Comparison of ENCODE assay signal across 11 mouse cellular contexts in the genomic region with DNA sequence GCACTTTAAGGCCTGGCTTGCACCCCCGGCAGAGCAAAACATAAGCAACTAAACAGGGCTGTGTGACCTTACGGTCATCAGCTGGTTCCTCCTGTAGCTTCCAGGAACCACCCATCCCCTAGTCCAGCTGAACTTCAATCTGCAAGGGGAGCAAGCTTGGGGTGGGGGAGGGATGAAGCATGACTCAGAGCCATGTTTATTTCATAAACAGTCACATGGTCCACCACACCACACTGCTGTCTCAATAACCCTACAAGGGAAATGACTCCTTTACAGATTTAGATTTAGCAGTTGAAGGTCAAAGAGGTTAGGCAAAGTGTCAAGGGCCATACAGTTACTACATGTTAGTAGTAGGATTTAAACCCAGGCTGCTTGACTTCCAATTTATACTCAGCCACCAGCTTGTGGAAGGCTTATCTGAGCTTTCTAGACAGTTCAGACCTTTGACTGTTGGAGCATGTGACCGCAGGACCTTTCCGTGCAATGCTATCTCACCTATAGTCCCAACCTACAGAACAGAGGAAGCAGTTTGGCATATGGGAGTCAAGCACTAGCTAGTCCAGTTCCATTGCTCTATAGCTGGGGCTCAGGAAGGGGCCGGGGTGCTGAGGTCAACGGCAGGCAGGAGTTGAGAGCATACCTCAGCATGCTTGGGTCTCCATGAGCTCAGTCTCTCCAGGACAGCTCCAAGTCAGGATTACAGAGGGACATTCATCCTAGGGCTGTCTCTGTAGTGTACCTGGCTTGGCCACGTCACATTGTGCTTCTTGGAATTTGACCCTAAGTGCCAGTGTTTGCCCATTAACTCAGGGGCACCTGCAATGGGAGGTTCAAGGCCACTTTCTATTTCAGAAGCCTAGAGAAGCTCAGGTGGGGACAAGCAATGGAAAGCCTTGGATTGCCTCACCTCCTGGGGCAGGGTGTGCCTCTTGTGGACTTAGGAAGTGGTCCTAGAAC. TPM values are rescaled to one million over a fixed set of nuclear protein-coding genes. Genes with fewer than 3 reads are reported as not detected.
DNase-seq lines count a peak whose midpoint lies in the region; ATAC-seq and TF ChIP-seq lines count a peak whose summit lies in the region.
"Had no signal": no experiment of that assay in that cellular context is flagged by ENCODE, and none has a peak within 500 bp of the region (broad histone marks: within the 10 kb centered on the region; RNA-seq: fewer than 3 reads in every experiment).

No protein-coding gene starts in this region.

- ATAC-seq in kidney, embryonic 14.5 days (ENCODE audit: low FRiP score, low TSS enrichment): no peak
- peak; percentile 93 for ATAC-seq in liver, postnatal 0 days
- ATAC-seq in forebrain, embryonic 13.5 days: no peak
- no peak for ATAC-seq in midbrain, embryonic 14.5 days (ENCODE audit: low FRiP score, low TSS enrichment)

- no peak overlapping the region for H3K9ac ChIP-seq in kidney, embryonic 14.5 days (ENCODE audit: low read depth, low read length)
- no peak overlapping the region for H3K9ac ChIP-seq in liver, postnatal 0 days (replicated peaks)
- no peak overlapping the region for H3K9ac ChIP-seq in forebrain, embryonic 13.5 days
- no peak overlapping the region for H3K9ac ChIP-seq in midbrain, embryonic 14.5 days (replicated peaks; ENCODE audit: low read length)

- H3K27ac ChIP-seq in kidney, adult 2 months (ENCODE audit: insufficient read depth, low read depth, low read length): no peak overlapping the region
- no peak overlapping the region for H3K27ac ChIP-seq in kidney, embryonic 14.5 days (ENCODE audit: low read depth, low read length)
- peak overlapping the region; percentile 14; the same call in 1 of the 2 replicates for H3K27ac ChIP-seq in bone marrow, adult 2 months (ENCODE audit: control insufficient read depth, insufficient read depth, low read depth, low read length, poor library complexity)
- peak overlapping the region; percentile 77 for H3K27ac ChIP-seq in liver, postnatal 0 days (ENCODE audit: low read depth)
- no peak overlapping the region for H3K27ac ChIP-seq in forebrain, embryonic 13.5 days
- no peak overlapping the region for H3K27ac ChIP-seq in midbrain, embryonic 14.5 days (replicated peaks; ENCODE audit: low read depth, low read length)
- H3K27ac ChIP-seq: hindbrain, embryonic 10.5 days had no signal

- peak; percentile 54 for DNase-seq in kidney, adult 2 months
- peak; percentile 63 for DNase-seq in liver, postnatal 0 days
- DNase-seq in midbrain, embryonic 14.5 days: no peak
- no peak for DNase-seq in heart, postnatal 10 days
- DNase-seq: embryo, embryonic 11 days; gastrocnemius, postnatal 10 days had no signal

- TF ChIP-seq POLR2A in kidney, adult 2 months (IDR thresholded peaks at IDR 0.05; ENCODE audit: low read depth, low read length): no peak
- no peak for TF ChIP-seq POLR2A in bone marrow, adult 2 months (IDR thresholded peaks at IDR 0.05; ENCODE audit: borderline replicate concordance, control insufficient read depth, low read depth, low read length)
- TF ChIP-seq POLR2A in myocyte (IDR thresholded peaks at IDR 0.05; ENCODE audit: insufficient read length, low read depth): no peak

- no peak overlapping the region for H3ac ChIP-seq in myocyte (ENCODE audit: control insufficient read depth, insufficient read length)

- intact Hi-C loops in heart, postnatal 10 days (cut with DNase I): no loop called here

- H3K9me3 ChIP-seq in kidney, embryonic 14.5 days (ENCODE audit: control insufficient read depth, low read length): 0 out of 2 replicates have a peak, but pooled peaks cover 4% of the 10 kb centered on the region
- no peaks in the 10 kb centered on the region; the same call in 1 of the 2 replicates for H3K9me3 ChIP-seq in liver, postnatal 0 days (ENCODE audit: low read length)
- H3K9me3 ChIP-seq in forebrain, embryonic 13.5 days (replicated peaks): no peaks in the 10 kb centered on the region
- H3K9me3 ChIP-seq in midbrain, embryonic 14.5 days (ENCODE audit: control insufficient read depth, low read length): no peaks in the 10 kb centered on the region

- H3K36me3 ChIP-seq in kidney, adult 2 months (ENCODE audit: control insufficient read depth, insufficient read depth, low read length): no peaks in the 10 kb centered on the region
- H3K36me3 ChIP-seq in kidney, embryonic 14.5 days (ENCODE audit: control insufficient read depth, insufficient read depth, low read length): no peaks in the 10 kb centered on the region
- H3K36me3 ChIP-seq in liver, postnatal 0 days (replicated peaks; ENCODE audit: insufficient read depth, low read length): no peaks in the 10 kb centered on the region
- H3K36me3 ChIP-seq in myocyte (ENCODE audit: control insufficient read depth, insufficient read depth): no peaks in the 10 kb centered on the region
- no peaks in the 10 kb centered on the region for H3K36me3 ChIP-seq in forebrain, embryonic 13.5 days (ENCODE audit: poor library complexity, severe bottlenecking)
- H3K36me3 ChIP-seq in midbrain, embryonic 14.5 days (ENCODE audit: control insufficient read depth, insufficient read depth, low read length): no peaks in the 10 kb centered on the region
- H3K36me3 ChIP-seq: hindbrain, embryonic 10.5 days had no signal

- peak; percentile 72; the same call in 1 of the 2 replicates for TF ChIP-seq EP300 in liver, postnatal 0 days (IDR thresholded peaks at IDR 0.05; ENCODE audit: low read depth)

- 0 out of 2 replicates have a peak, but pooled peaks cover 7% of the 10 kb centered on the region for H3K4me1 ChIP-seq in kidney, adult 2 months (ENCODE audit: control insufficient read depth, insufficient read depth, low read length)
- no peaks in the 10 kb centered on the region; the same call in 1 of the 2 replicates for H3K4me1 ChIP-seq in kidney, embryonic 14.5 days (ENCODE audit: control insufficient read depth, insufficient read depth, low read length)
- H3K4me1 ChIP-seq in bone marrow, adult 2 months (ENCODE audit: control insufficient read depth, insufficient read depth, low read length): peaks cover 15% of the 10 kb centered on the region
- H3K4me1 ChIP-seq in liver, postnatal 0 days (ENCODE audit: insufficient read depth): peaks cover 22% of the 10 kb centered on the region
- H3K4me1 ChIP-seq in forebrain, embryonic 13.5 days: no peaks in the 10 kb centered on the region
- H3K4me1 ChIP-seq in midbrain, embryonic 14.5 days (ENCODE audit: control insufficient read depth, insufficient read depth, low read length): no peaks in the 10 kb centered on the region

- H3K79me2 ChIP-seq in myocyte (ENCODE audit: control insufficient read depth, insufficient read depth): no peaks in the 10 kb centered on the region

- WGBS in kidney, adult 2 months: 71% methylated on average over 7 of the region's 7 CpGs
- 86% methylated on average over 7 of the region's 7 CpGs for WGBS in kidney, embryonic 14.5 days
- 73% methylated on average over 7 of the region's 7 CpGs for WGBS in bone marrow, adult 2 months
- 66% methylated on average over 7 of the region's 7 CpGs for WGBS in liver, postnatal 0 days (ENCODE audit: insufficient replicate concordance)
- WGBS in forebrain, embryonic 13.5 days: 90% methylated on average over 7 of the region's 7 CpGs
- 92% methylated on average over 7 of the region's 7 CpGs for WGBS in midbrain, embryonic 14.5 days

- no peak for TF ChIP-seq CTCF in kidney, adult 2 months (conservative IDR thresholded peaks at IDR 0.05; ENCODE audit: insufficient read depth, insufficient read length, low read depth, low read length)
- TF ChIP-seq CTCF in bone marrow, adult 2 months (IDR thresholded peaks at IDR 0.05; ENCODE audit: control insufficient read depth, insufficient read depth, low read length): no peak
- no peak for TF ChIP-seq CTCF in liver, postnatal 0 days (IDR thresholded peaks at IDR 0.05; ENCODE audit: low read depth)

- H3K4me2 ChIP-seq in kidney, embryonic 14.5 days (replicated peaks; ENCODE audit: low read depth, low read length): no peak overlapping the region
- H3K4me2 ChIP-seq in liver, postnatal 0 days (ENCODE audit: low read depth, low read length): 0 out of 2 replicates have a peak overlapping the region, but pooled peaks have one; percentile 2
- H3K4me2 ChIP-seq in myocyte (ENCODE audit: low read depth): no peak overlapping the region
- H3K4me2 ChIP-seq in forebrain, embryonic 13.5 days: no peak overlapping the region
- H3K4me2 ChIP-seq in midbrain, embryonic 14.5 days (ENCODE audit: low read length): no peak overlapping the region

- H3K4me3 ChIP-seq in kidney, adult 2 months (ENCODE audit: insufficient read depth, low read depth, low read length): no peak overlapping the region
- H3K4me3 ChIP-seq in kidney, embryonic 14.5 days (ENCODE audit: low read length): no peak overlapping the region
- no peak overlapping the region for H3K4me3 ChIP-seq in bone marrow, adult 2 months (replicated peaks; ENCODE audit: control insufficient read depth, low read depth, low read length)
- H3K4me3 ChIP-seq in liver, postnatal 0 days (ENCODE audit: low read depth, low read length): no peak overlapping the region
- no peak overlapping the region for H3K4me3 ChIP-seq in myocyte
- no peak overlapping the region for H3K4me3 ChIP-seq in forebrain, embryonic 13.5 days
- H3K4me3 ChIP-seq in midbrain, embryonic 14.5 days (replicated peaks; ENCODE audit: low read depth, low read length): no peak overlapping the region
- H3K4me3 ChIP-seq: hindbrain, embryonic 10.5 days had no signal

- H3K27me3 ChIP-seq in kidney, adult 2 months (replicated peaks; ENCODE audit: control insufficient read depth, insufficient read depth, low read length): no peaks in the 10 kb centered on the region
- no peaks in the 10 kb centered on the region for H3K27me3 ChIP-seq in kidney, embryonic 14.5 days (ENCODE audit: control insufficient read depth, insufficient read depth, low read length)
- no peaks in the 10 kb centered on the region for H3K27me3 ChIP-seq in liver, postnatal 0 days (ENCODE audit: insufficient read depth, low read length)
- H3K27me3 ChIP-seq in myocyte (ENCODE audit: control insufficient read depth, insufficient read depth, insufficient read length): no peaks in the 10 kb centered on the region
- no peaks in the 10 kb centered on the region for H3K27me3 ChIP-seq in forebrain, embryonic 13.5 days
- no peaks in the 10 kb centered on the region for H3K27me3 ChIP-seq in midbrain, embryonic 14.5 days (ENCODE audit: control insufficient read depth, insufficient read depth, low read length)

TF ChIP-seq in myocyte, 11 proteins besides CTCF, POLR2A, EP300 and RAD21 (continues in another document):
- TF ChIP-seq TCF12 (IDR thresholded peaks at IDR 0.05; ENCODE audit: insufficient read depth, poor library complexity, severe bottlenecking) (no peak), E2F4 (IDR thresholded peaks at IDR 0.05; ENCODE audit: insufficient read depth) (no peak)

RNA-seq across cellular contexts. Expression of a gene that starts 58.8 kb away (rescaled TPM):
- polyA plus RNA-seq in kidney, adult 2 months (2012; rRNA removed): 67.2 and 71.2 TPM in 2 replicates
- 32.5 and 54.4 TPM in 2 replicates for polyA plus RNA-seq in kidney, embryonic 14.5 days (2014; fragmentation: Nextera tagmentation; extraction: Ambion mirVana)
- 12.6 and 21.6 TPM in 2 replicates for polyA plus RNA-seq in bone marrow, adult 2 months (2011; ENCODE audit: insufficient read depth, insufficient read length, low replicate concordance, missing spikeins)
- polyA plus RNA-seq in liver, postnatal 0 days (2015; fragmentation: Nextera tagmentation; extraction: Ambion mirVana): 4.8 and 5.0 TPM in 2 replicates
- polyA plus RNA-seq in myocyte (2012; fragmentation: generic; extraction: Trizol): 31.0 TPM
- polyA plus RNA-seq in forebrain, embryonic 13.5 days (2015; fragmentation: Nextera tagmentation; extraction: Ambion mirVana): 122 and 140 TPM in 2 replicates
- 129 and 169 TPM in 2 replicates for polyA plus RNA-seq in midbrain, embryonic 14.5 days (2014; fragmentation: Nextera tagmentation; extraction: Ambion mirVana)
- total RNA-seq in heart, postnatal 10 days (2021): 10 to 100 TPM; 45.9 to 47.7 TPM

Comparison
In these comparisons a context has a peak if more than half of its experiments do, and no peak if none do; other contexts are left out.
1. DNase-seq: peak in kidney, adult 2 months (single experiment) and liver, postnatal 0 days (single experiment); none in midbrain, embryonic 14.5 days (single experiment) and heart, postnatal 10 days (0 of 2).
2. H3K27ac ChIP-seq: peak in bone marrow, adult 2 months (single experiment) and liver, postnatal 0 days (single experiment); none in kidney, adult 2 months (single experiment), kidney, embryonic 14.5 days (single experiment), forebrain, embryonic 13.5 days (single experiment) and midbrain, embryonic 14.5 days (single experiment).